Mouse (Mus musculus): Measurements from ENCODE around the gene Zbtb45. TPM values are rescaled to one million over a fixed set of nuclear protein-coding genes. Genes with fewer than 3 reads are reported as not detected.

Zbtb45 gene
- polyA plus RNA-seq, 1 experiment from 2014 or later = 20.7 TPM

- no peaks in the 10 kb centered on the region for H3K4me1 ChIP-seq (replicated peaks)
- H3K27me3 ChIP-seq (replicated peaks) = no peaks in the 10 kb centered on the region
- ATAC-seq = peak; percentile 71
- 61% methylated on average over 4 of the region's 4 CpGs for WGBS
- no peak overlapping the region for H3K9ac ChIP-seq
- H3K4me2 ChIP-seq (replicated peaks) = no peak overlapping the region
- H3K27ac ChIP-seq = 0 out of 2 replicates have a peak overlapping the region, but pooled peaks have one; percentile 36
- H3K36me3 ChIP-seq = no peaks in the 10 kb centered on the region
- no peaks in the 10 kb centered on the region for H3K9me3 ChIP-seq
- no peak overlapping the region for H3K4me3 ChIP-seq (replicated peaks)
These were observed 50.9 kb downstream of the Zbtb45 start for GRCm38 (mm10) chr7:12958948-12959347.

GRCm38 (mm10) chr7:12957511-12957910 is 52.3 kb downstream of the Zbtb45 start:
- no peaks in the 10 kb centered on the region for H3K9me3 ChIP-seq
- ATAC-seq = no peak
- H3K27ac ChIP-seq = no peak overlapping the region
- H3K4me3 ChIP-seq (replicated peaks) = no peak overlapping the region
- H3K36me3 ChIP-seq = no peaks in the 10 kb centered on the region
- H3K4me1 ChIP-seq (replicated peaks) = no peaks in the 10 kb centered on the region
- H3K9ac ChIP-seq = no peak overlapping the region
- WGBS = 72% methylated on average over 5 of the region's 5 CpGs
- no peaks in the 10 kb centered on the region for H3K27me3 ChIP-seq (replicated peaks)
- no peak overlapping the region for H3K4me2 ChIP-seq (replicated peaks)

GRCm38 (mm10) chr7:12954896-12955295 is 54.9 kb downstream of the Zbtb45 start:
- H3K4me1 ChIP-seq (replicated peaks) = peaks cover 6% of the 10 kb centered on the region; the same call in 1 of the 2 replicates
- no peaks in the 10 kb centered on the region for H3K36me3 ChIP-seq
- ATAC-seq = no peak
- 49% methylated on average over 3 of the region's 3 CpGs for WGBS
- no peak overlapping the region for H3K9ac ChIP-seq
- no peaks in the 10 kb centered on the region for H3K9me3 ChIP-seq
- no peaks in the 10 kb centered on the region for H3K27me3 ChIP-seq (replicated peaks)
- no peak overlapping the region for H3K4me3 ChIP-seq (replicated peaks)
- H3K27ac ChIP-seq = no peak overlapping the region
- H3K4me2 ChIP-seq (replicated peaks) = no peak overlapping the region

Other genes with a start within 250 kb of the Zbtb45 start
- gene Zscan18, start 206.4 kb downstream of the Zbtb45 start, polyA plus RNA-seq (2015; fragmentation: Nextera tagmentation; extraction: Ambion mirVana) = 4.3 and 4.6 TPM in 2 replicates
- gene Zfp329, start 191.2 kb downstream of the Zbtb45 start, polyA plus RNA-seq (2015; fragmentation: Nextera tagmentation; extraction: Ambion mirVana) = 10.6 and 10.8 TPM in 2 replicates
- gene Zfp110, start 175.3 kb downstream of the Zbtb45 start, polyA plus RNA-seq (2015; fragmentation: Nextera tagmentation; extraction: Ambion mirVana) = 27.5 and 27.9 TPM in 2 replicates
- gene Zfp128, start 128.9 kb downstream of the Zbtb45 start, polyA plus RNA-seq (2015; fragmentation: Nextera tagmentation; extraction: Ambion mirVana) = 3.1 and 3.3 TPM in 2 replicates
- 12.2 and 12.7 TPM in 2 replicates for gene Zscan22, start 112.2 kb downstream of the Zbtb45 start, polyA plus RNA-seq (2015; fragmentation: Nextera tagmentation; extraction: Ambion mirVana)
- gene Rps5, start 87.7 kb downstream of the Zbtb45 start, polyA plus RNA-seq (2015; fragmentation: Nextera tagmentation; extraction: Ambion mirVana) = 1,008 and 1,147 TPM in 2 replicates
- gene Rnf225, start 82.6 kb downstream of the Zbtb45 start, polyA plus RNA-seq (2015; fragmentation: Nextera tagmentation; extraction: Ambion mirVana) = 0.33 and 0.47 TPM in 2 replicates
- gene Zfp324, start 44.2 kb downstream of the Zbtb45 start, polyA plus RNA-seq (2015; fragmentation: Nextera tagmentation; extraction: Ambion mirVana) = 8.3 and 8.6 TPM in 2 replicates
- gene Zfp446, start 32.2 kb downstream of the Zbtb45 start, polyA plus RNA-seq (2015; fragmentation: Nextera tagmentation; extraction: Ambion mirVana) = 6.7 and 6.8 TPM in 2 replicates
- gene Slc27a5, start 11.8 kb downstream of the Zbtb45 start, polyA plus RNA-seq (2015; fragmentation: Nextera tagmentation; extraction: Ambion mirVana) = 0.41 and 0.53 TPM in 2 replicates
- 218 and 244 TPM in 2 replicates for gene Trim28, start 10.9 kb downstream of the Zbtb45 start, polyA plus RNA-seq (2015; fragmentation: Nextera tagmentation; extraction: Ambion mirVana)
- 162 and 177 TPM in 2 replicates for gene Chmp2a, start 24.8 kb upstream of the Zbtb45 start, polyA plus RNA-seq (2015; fragmentation: Nextera tagmentation; extraction: Ambion mirVana)
- gene Ube2m, start 28.2 kb upstream of the Zbtb45 start, polyA plus RNA-seq (2015; fragmentation: Nextera tagmentation; extraction: Ambion mirVana) = 109 and 118 TPM in 2 replicates
- gene Mzf1, start 44.7 kb upstream of the Zbtb45 start, polyA plus RNA-seq (2015; fragmentation: Nextera tagmentation; extraction: Ambion mirVana) = 2.1 and 2.5 TPM in 2 replicates
- not detected in 2 replicates for gene Vmn1r85, start 85.1 kb upstream of the Zbtb45 start, polyA plus RNA-seq (2015; fragmentation: Nextera tagmentation; extraction: Ambion mirVana)
- gene Vmn1r86, start 109.9 kb upstream of the Zbtb45 start, polyA plus RNA-seq (2015; fragmentation: Nextera tagmentation; extraction: Ambion mirVana) = not detected in 2 replicates
- gene Vmn1r87, start 130.1 kb upstream of the Zbtb45 start, polyA plus RNA-seq (2015; fragmentation: Nextera tagmentation; extraction: Ambion mirVana) = not detected in 2 replicates
- gene Vmn1r88, start 149.5 kb upstream of the Zbtb45 start, polyA plus RNA-seq (2015; fragmentation: Nextera tagmentation; extraction: Ambion mirVana) = not detected in 2 replicates
- gene Vmn1r89, start 203.0 kb upstream of the Zbtb45 start, polyA plus RNA-seq (2015; fragmentation: Nextera tagmentation; extraction: Ambion mirVana) = not detected in 2 replicates